Mouse (Mus musculus) C2C12 (cell line): Measurements from ENCODE around the gene Map3k14.

ENCODE experiments used
- CEBPB ChIP-seq: IDR thresholded peaks from one replicate; pipeline ENCODE4 v1.6.1; 2011; ENCODE audit warnings: low read depth, mild to moderate bottlenecking, control low read depth, moderate library complexity
- CTCF ChIP-seq: IDR thresholded peaks from one replicate; pipeline ENCODE4 v1.5.1; 2011; ENCODE audit not compliant: control insufficient read depth, insufficient read depth, insufficient read length
- FOSL1 ChIP-seq: IDR thresholded peaks from one replicate; pipeline ENCODE4 v1.8.0; 2011; ENCODE audit warnings: mild to moderate bottlenecking, low read length; ENCODE audit not compliant: poor library complexity, insufficient read depth, severe bottlenecking
- MAX ChIP-seq: IDR thresholded peaks from one replicate; pipeline ENCODE4 v1.6.1; 2011; ENCODE audit warnings: mild to moderate bottlenecking, control low read depth
- USF1 ChIP-seq: IDR thresholded peaks from one replicate; pipeline ENCODE4 v1.6.1; 2011; ENCODE audit warnings: low read depth, mild to moderate bottlenecking, control low read depth, moderate library complexity

DNA sequence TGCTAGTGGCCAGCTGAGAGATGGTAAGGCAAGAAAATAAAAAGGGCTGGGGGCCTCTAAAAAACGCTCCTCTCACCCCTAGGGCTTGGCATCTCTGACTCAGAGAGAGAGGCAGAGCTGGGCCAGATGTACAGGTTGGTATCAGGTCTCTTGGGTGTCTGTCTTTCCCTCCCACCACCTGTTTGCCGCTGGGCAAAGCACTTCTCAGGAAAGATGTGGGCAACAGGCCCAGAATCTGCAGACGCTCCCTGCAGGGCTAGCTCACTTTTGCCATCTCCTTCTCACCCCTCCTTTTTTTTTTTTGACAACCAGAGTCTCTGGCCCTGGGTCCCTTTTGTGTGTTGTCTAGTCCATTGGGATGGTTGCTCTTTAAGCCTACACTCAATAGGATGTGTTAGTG lies 1.6 kb upstream of the Map3k14 start:
- TF ChIP-seq CTCF, result no peak
- no peak for TF ChIP-seq MAX
- no peak for TF ChIP-seq CEBPB
- TF ChIP-seq USF1, result no peak
- TF ChIP-seq FOSL1, result no peak
